Mouse (Mus musculus) small intestine, adult 2 months (tissue): ENCODE data around the gene Megf6. TPM values are rescaled to one million over a fixed set of nuclear protein-coding genes. Genes with fewer than 3 reads are reported as not detected.

Experiments used
- H3K27ac ChIP-seq: fragments of 200-500 bp; 2 replicates; pipeline ENCODE4 v1.5.1; 2012; ENCODE audit warnings: low read depth, low read length, control low read depth, inconsistent platforms; ENCODE audit not compliant: insufficient read depth
- H3K27me3 ChIP-seq: fragments of 200-500 bp; 2 replicates; pipeline ENCODE4 v1.6.1; 2012; ENCODE audit warnings: mild to moderate bottlenecking, moderate library complexity, low read length, inconsistent platforms; ENCODE audit not compliant: control insufficient read depth, insufficient read depth
- H3K36me3 ChIP-seq: fragments of 200-500 bp; 2 replicates; pipeline ENCODE4 v1.6.1; 2012; ENCODE audit warnings: mild to moderate bottlenecking, low read length, control low read depth, inconsistent platforms; ENCODE audit not compliant: control insufficient read depth, insufficient read depth
- H3K4me1 ChIP-seq: fragments of 200-500 bp; 2 replicates; pipeline ENCODE4 v1.6.1; 2012; ENCODE audit warnings: low read length, inconsistent platforms, mixed read lengths; ENCODE audit not compliant: control insufficient read depth, insufficient read depth, insufficient read length
- H3K4me3 ChIP-seq: fragments of 200-500 bp; 2 replicates; pipeline ENCODE4 v1.5.1; 2012; ENCODE audit warnings: low read depth, mild to moderate bottlenecking, control low read depth, inconsistent platforms, low read length, moderate library complexity
- CTCF ChIP-seq: fragments of 200-500 bp; IDR thresholded peaks from 2 replicates; pipeline ENCODE4 v1.5.1; 2012; ENCODE audit warnings: low read depth, mild to moderate bottlenecking, control low read depth, inconsistent platforms, low read length, moderate library complexity, mixed read lengths; ENCODE audit not compliant: insufficient replicate concordance, insufficient read length; ENCODE audit errors: extremely low read depth
- POLR2A ChIP-seq: fragments of 200-500 bp; IDR thresholded peaks from 2 replicates; pipeline ENCODE4 v1.6.1; 2012; ENCODE audit warnings: low read depth, mild to moderate bottlenecking, control low read depth, inconsistent platforms, low read length, moderate library complexity
- WGBS: fragments of 180-500 bp; shearing (Covaris S2); methylation state at CpG from one replicate; pipeline ENCODE4 v1.1.7; 2018; 5-methylcytosine and 5-hydroxymethylcytosine counted together
- polyA plus RNA-seq: library from polyadenylated mRNA; depleted of rRNA; stranded (reverse); fragments of >200 nt; gene quantifications from 2 replicates; pipeline ENCODE4 v1.2.3, GENCODE M21; 2012

Megf6 gene
- polyA plus RNA-seq, 1 experiment: 3.5 TPM

DNA sequence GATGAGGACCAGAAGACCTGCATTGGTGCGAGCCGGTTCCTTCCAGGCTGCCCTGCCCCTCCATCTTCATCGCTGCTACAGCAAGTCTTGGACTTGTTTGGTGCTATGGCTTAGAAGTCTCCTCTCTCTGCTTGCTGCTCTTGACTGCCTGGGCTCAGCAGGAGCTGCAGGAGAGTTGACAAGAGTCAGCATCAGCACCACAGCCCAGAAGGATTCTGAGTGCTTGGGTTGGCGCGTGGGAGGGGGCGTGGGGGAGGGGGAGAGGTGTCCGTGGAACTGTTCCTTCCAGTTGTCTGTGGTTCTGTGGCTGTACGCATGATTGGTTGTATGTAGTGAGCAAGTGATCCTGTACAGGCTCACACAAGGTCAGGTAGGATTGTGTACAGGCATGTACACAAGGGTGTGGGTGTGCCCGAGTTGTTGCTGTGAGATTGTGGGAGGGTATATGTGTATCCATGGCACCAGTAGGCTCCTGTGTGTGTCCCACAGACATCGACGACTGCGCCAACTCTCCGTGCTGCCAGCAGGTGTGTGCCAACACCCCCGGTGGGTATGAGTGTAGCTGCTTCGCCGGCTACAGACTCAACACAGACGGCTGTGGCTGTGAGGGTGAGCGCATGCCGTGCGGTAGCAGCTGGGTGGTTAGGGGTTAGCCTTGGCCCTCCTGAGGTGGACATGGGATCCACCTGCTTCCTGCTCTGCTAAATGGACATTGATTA is 82.2 kb downstream of the Megf6 start:
- Histone ChIP-seq H3K27me3 (no peaks in the 10 kb centered on the region), H3K36me3 (no peaks in the 10 kb centered on the region), H3K4me1 (no peaks in the 10 kb centered on the region; the same call in 1 of the 2 replicates), H3K4me3 (no peak overlapping the region), H3K27ac (no peak overlapping the region)
- TF ChIP-seq CTCF (no peak), POLR2A (no peak)
- WGBS: 80% methylated on average over 20 of the region's 20 CpGs

DNA sequence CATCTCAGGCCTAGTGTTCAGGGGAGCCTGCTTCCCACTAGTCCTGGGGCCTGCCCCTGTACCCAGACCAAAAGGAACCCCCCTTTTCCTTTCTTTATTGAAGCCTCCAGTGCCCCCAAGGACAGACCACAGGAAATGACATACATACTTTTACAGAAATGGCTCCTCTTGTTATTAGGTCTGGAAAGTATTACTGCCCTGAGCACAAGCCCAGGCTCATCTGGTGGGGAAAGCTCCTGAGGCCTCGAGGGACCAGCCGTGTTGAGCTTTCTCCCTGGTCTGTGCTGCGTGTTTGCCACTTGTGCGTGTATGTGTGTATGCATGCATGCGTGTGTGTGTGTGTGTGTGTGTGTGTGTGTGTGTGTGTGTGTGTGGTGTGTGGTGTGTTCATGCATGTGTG is 90.2 kb downstream of the Megf6 start:
- H3K4me1 ChIP-seq: no peaks in the 10 kb centered on the region
- H3K36me3 ChIP-seq: no peaks in the 10 kb centered on the region
- H3K27me3 ChIP-seq: no peaks in the 10 kb centered on the region
- TF ChIP-seq POLR2A: no peak
- no peak for TF ChIP-seq CTCF
- H3K4me3 ChIP-seq: no peak overlapping the region
- H3K27ac ChIP-seq: no peak overlapping the region
- 91% methylated on average over 5 of the region's 5 CpGs for WGBS

DNA sequence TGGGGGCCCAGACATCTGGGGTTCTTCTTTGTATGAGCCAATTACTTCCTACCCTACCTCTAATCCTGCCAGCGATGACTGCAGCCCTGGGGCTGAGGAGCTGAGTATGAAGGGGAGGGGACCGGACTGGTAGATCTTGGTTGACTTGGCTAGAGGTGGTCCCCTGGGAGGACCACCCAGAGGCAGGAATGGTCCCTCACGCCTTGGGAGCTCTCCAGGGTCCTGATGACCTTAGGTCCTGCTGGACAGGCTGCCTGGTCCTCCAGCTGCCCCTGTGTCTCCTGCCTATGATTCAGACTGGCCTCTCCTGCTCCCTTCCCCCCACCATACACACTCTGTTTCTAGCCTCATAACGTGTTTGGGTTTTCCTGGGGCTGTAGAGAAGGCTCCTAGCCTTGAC is 91.5 kb downstream of the Megf6 start:
- Histone ChIP-seq H3K4me1 (no peaks in the 10 kb centered on the region), H3K4me3 (no peak overlapping the region), H3K27me3 (no peaks in the 10 kb centered on the region), H3K27ac (no peak overlapping the region), H3K36me3 (no peaks in the 10 kb centered on the region)
- TF ChIP-seq POLR2A (no peak), CTCF (no peak)
- 49% methylated on average over 4 of the region's 4 CpGs for WGBS

DNA sequence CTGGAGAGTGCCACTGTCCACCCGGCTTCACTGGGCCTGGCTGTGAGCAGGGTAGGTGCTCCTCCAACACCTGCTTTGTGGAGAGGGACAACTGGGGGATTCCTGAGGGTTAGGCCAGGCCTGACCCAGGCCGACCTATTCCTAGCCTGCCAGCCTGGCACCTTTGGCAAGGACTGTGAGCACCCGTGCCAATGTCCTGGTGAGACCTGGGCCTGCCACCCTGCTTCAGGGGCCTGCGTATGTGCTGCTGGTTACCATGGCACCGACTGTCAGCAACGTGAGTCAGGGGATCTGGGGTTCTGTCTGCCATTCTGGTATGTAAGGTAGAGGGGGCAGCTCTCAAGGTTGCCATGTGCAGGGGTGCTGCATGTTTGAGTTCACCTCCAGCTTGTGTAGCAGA is 97.0 kb downstream of the Megf6 start:
- Histone ChIP-seq H3K36me3 (no peaks in the 10 kb centered on the region), H3K4me3 (no peak overlapping the region), H3K27ac (no peak overlapping the region), H3K27me3 (no peaks in the 10 kb centered on the region), H3K4me1 (no peaks in the 10 kb centered on the region)
- no peak for TF ChIP-seq POLR2A
- no peak for TF ChIP-seq CTCF
- WGBS: 81% methylated on average over 6 of the region's 6 CpGs

DNA sequence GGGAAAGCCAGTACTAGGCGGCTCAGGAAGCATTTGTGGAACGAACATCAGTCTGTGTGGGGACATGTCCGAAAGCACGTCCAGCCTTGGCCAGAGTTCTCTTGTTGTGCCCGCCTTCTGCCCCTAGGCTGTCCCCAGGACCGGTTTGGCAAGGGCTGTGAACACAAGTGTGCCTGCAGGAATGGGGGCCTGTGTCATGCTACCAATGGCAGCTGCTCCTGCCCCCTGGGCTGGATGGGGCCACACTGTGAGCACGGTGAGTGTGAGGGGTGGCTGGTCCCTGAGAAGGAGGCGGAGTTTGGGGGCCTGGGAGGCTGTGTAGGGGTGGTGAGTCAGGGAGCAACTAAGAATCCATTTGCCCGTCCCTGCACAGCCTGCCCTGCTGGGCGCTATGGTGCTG is 99.0 kb downstream of the Megf6 start:
- Histone ChIP-seq H3K4me1 (no peaks in the 10 kb centered on the region), H3K27ac (no peak overlapping the region), H3K36me3 (no peaks in the 10 kb centered on the region), H3K4me3 (no peak overlapping the region), H3K27me3 (no peaks in the 10 kb centered on the region)
- TF ChIP-seq CTCF (no peak), POLR2A (no peak)
- WGBS: 29% methylated on average over 10 of the region's 10 CpGs

DNA sequence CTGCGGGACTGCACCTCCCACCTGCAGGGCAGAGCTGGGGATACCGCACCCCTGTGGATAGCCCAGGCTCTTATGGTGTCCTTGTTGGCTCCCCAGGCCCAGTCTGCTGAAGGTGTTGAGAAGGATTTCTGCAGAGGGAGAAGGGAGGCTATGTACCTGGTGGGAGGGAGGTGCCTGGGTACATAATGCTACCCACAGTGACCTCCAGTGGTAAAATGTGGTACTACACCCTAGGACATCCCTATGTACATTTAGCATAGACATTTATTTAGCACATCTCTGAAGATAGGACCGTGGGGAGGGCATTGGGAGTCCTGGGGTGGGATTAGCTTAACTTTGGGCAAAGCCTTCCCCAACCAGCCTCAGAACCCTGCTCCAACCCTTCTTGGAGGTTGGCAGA is 102.5 kb downstream of the Megf6 start:
- WGBS: 55% methylated on average over 3 of the region's 3 CpGs
- TF ChIP-seq POLR2A (no peak), CTCF (peak; percentile 57; the same call in 1 of the 2 replicates)
- Histone ChIP-seq H3K4me1 (no peaks in the 10 kb centered on the region), H3K36me3 (peaks cover 9% of the 10 kb centered on the region; the same call in 1 of the 2 replicates), H3K27ac (no peak overlapping the region), H3K27me3 (no peaks in the 10 kb centered on the region), H3K4me3 (no peak overlapping the region)

DNA sequence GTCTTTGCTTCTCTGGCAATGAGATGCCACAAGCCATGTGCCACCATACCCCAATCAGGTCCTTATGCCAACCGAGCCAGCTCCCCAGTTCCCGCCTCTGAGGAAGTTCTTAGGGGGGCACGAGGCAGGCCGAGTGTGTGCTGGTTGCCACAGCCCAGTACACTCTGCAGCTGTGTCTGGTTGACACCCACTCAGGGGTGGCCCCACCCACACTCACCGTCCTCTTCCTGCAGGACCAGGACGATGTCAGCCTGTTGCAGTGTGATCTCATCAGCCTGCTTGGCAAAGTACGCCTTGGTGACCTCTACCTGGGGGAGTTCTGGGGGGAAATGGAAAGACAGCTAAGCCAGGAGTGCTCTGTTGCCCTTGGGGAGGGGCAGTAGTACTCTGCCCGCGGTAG is 109.0 kb downstream of the Megf6 start:
- Histone ChIP-seq H3K4me1 (no peaks in the 10 kb centered on the region; the same call in 1 of the 2 replicates), H3K36me3 (peaks cover 56% of the 10 kb centered on the region), H3K27ac (no peak overlapping the region), H3K27me3 (no peaks in the 10 kb centered on the region), H3K4me3 (no peak overlapping the region)
- 57% methylated on average over 9 of the region's 9 CpGs for WGBS
- TF ChIP-seq POLR2A (no peak), CTCF (no peak)
